Mouse (Mus musculus) cerebellum, adult 2 months (tissue): ENCODE data around the gene Rnf144b.

ENCODE experiments used
- CTCF ChIP-seq: fragments of 200-500 bp; IDR thresholded peaks from 2 replicates; pipeline ENCODE4 v1.5.1; 2011; ENCODE audit warnings: low read depth, mild to moderate bottlenecking, control low read depth, low read length, moderate library complexity, borderline replicate concordance; ENCODE audit not compliant: insufficient read depth
- POLR2A ChIP-seq: fragments of 200-500 bp; IDR thresholded peaks from 2 replicates; pipeline ENCODE4 v1.6.1; 2011; ENCODE audit warnings: low read length, control low read depth, borderline replicate concordance; ENCODE audit not compliant: insufficient read depth

DNA sequence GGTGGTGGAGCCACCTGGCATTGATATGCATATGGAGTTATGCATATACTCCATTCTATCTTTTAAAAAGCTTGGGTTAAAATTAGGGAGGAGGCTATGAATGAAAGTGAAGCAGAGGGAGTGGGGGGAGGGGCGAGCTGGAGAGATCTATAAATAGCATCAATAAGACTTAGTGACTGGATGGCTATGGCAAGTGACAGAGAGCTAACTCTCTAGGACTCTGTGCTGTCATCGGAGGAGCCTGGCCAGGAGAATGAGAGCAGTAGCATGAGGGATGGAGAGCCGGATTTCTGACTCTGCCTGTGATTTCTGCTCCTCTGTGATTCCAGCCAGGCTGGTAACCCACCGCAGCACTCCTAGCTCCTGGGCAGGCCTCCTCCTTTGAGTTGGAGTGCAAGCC, 6.6 kb downstream of the Rnf144b start:
- TF ChIP-seq POLR2A (no peak), CTCF (no peak)
